Mouse (Mus musculus) intestine, postnatal 0 days (tissue): ENCODE data around the gene Mad2l2. TPM values are rescaled to one million over a fixed set of nuclear protein-coding genes. Genes with fewer than 3 reads are reported as not detected.

ENCODE experiments used
- ATAC-seq: fragments of 200-750 bp; cut with Nextera tagmentation; 2 replicates; pipeline ENCODE4 v1.8.0; 2017; ENCODE audit warnings: mild to moderate bottlenecking, moderate TSS enrichment, moderate library complexity
- H3K27ac ChIP-seq: fragments of 300-500 bp; sonication (generic); 2 replicates; pipeline ENCODE4 v1.5.1; 2014; ENCODE audit warnings: mild to moderate bottlenecking, low read depth, low read length, moderate library complexity
- H3K27me3 ChIP-seq: fragments of 300-500 bp; sonication (generic); replicated peaks from 2 replicates; pipeline ENCODE4 v1.6.1; 2014; ENCODE audit warnings: low read length, mixed read lengths; ENCODE audit not compliant: control insufficient read depth, insufficient read depth
- H3K36me3 ChIP-seq: fragments of 300-500 bp; sonication (generic); 2 replicates; pipeline ENCODE4 v1.6.1; 2014; ENCODE audit warnings: mild to moderate bottlenecking, moderate library complexity; ENCODE audit not compliant: control insufficient read depth, insufficient read depth
- H3K4me1 ChIP-seq: fragments of 300-500 bp; sonication (generic); replicated peaks from 2 replicates; pipeline ENCODE4 v1.6.1; 2014; ENCODE audit warnings: antibody characterized with exemption, low read length, mixed read lengths; ENCODE audit not compliant: control insufficient read depth, insufficient read depth
- H3K4me2 ChIP-seq: fragments of 300-500 bp; sonication (generic); replicated peaks from 2 replicates; pipeline ENCODE4 v1.6.1; 2014; ENCODE audit warnings: low read depth, mild to moderate bottlenecking, moderate library complexity
- H3K4me3 ChIP-seq: fragments of 300-500 bp; sonication (generic); 2 replicates; pipeline ENCODE4 v1.5.1; 2014; ENCODE audit warnings: low read depth, low read length
- H3K9ac ChIP-seq: fragments of 300-500 bp; sonication (generic); 2 replicates; pipeline ENCODE4 v1.6.1; 2014; ENCODE audit warnings: mild to moderate bottlenecking, low read depth, low read length
- H3K9me3 ChIP-seq: fragments of 300-500 bp; sonication (generic); 2 replicates; pipeline ENCODE4 v1.6.1; 2016; ENCODE audit warnings: mixed run types; ENCODE audit not compliant: control insufficient read depth
- CTCF ChIP-seq: sonication (generic); IDR thresholded peaks from 2 replicates; pipeline ENCODE4 v1.5.1; 2016; ENCODE audit warnings: low read depth, mild to moderate bottlenecking, control low read depth, antibody characterized with exemption, moderate library complexity
- WGBS: fragments of 180-500 bp; shearing (Covaris S2); extraction: QIAGEN DNeasy Blood & Tissue Kit; methylation state at CpG from one replicate; pipeline ENCODE4 v1.1.7; 2014; 5-methylcytosine and 5-hydroxymethylcytosine counted together
- polyA plus RNA-seq: library from polyadenylated mRNA; unstranded; fragments of >200 nt; fragmentation: Nextera tagmentation; extraction: Ambion mirVana; gene quantifications from 2 replicates; pipeline ENCODE4 v1.2.1, GENCODE M21; 2015

The Mad2l2 gene
- polyA plus RNA-seq, 1 experiment from 2014 or later = 24.9 TPM

- no peak for ATAC-seq
- H3K9ac ChIP-seq = no peak overlapping the region
- H3K36me3 ChIP-seq = no peaks in the 10 kb centered on the region
- no peaks in the 10 kb centered on the region for H3K9me3 ChIP-seq
- TF ChIP-seq CTCF = no peak
- 90% methylated on average over 3 of the region's 3 CpGs for WGBS
- no peak overlapping the region for H3K27ac ChIP-seq
- no peaks in the 10 kb centered on the region for H3K4me1 ChIP-seq
- H3K4me2 ChIP-seq = no peak overlapping the region
- no peak overlapping the region for H3K4me3 ChIP-seq
- H3K27me3 ChIP-seq = no peaks in the 10 kb centered on the region
These were observed 26.0 kb upstream of the Mad2l2 start for GRCm38 (mm10) chr4:148104146-148104545.

GRCm38 (mm10) chr4:148107621-148108291, 22.4 kb upstream of the Mad2l2 start:
- Histone ChIP-seq H3K9ac (no peak overlapping the region), H3K4me1 (no peaks in the 10 kb centered on the region), H3K36me3 (no peaks in the 10 kb centered on the region), H3K4me2 (no peak overlapping the region), H3K9me3 (no peaks in the 10 kb centered on the region), H3K4me3 (no peak overlapping the region), H3K27ac (no peak overlapping the region), H3K27me3 (no peaks in the 10 kb centered on the region)
- no peak for ATAC-seq
- 43% methylated on average over 22 of the region's 22 CpGs for whole genome bisulfite sequencing
- TF ChIP-seq CTCF = no peak

DNA sequence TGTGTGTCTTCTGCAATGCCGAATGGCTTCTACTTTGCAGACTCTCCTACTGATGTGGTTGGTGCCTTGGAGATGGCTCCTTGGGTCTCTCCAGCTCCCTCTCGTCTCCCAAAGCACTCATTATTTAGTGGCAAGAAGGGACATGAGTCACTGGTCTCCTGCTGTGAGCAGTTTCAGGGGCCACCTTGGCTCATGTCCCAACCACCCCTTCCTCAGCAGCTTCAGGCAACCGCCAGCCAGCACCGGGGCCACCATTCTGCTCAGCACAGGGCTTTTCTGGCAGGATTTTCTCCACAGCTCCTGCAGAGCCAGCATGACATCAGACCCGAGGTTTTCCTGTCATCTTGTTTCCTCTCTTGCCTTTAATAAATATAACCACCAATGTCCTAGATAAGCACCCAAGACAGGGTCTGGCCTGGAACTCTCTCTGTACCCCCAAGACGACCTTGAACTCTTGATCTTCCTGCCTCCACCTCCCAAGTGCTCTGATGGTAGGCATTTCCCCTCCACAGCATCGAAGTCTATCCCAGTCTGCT, 21.6 kb upstream of the Mad2l2 start:
- H3K4me2 ChIP-seq = no peak overlapping the region
- H3K9ac ChIP-seq = no peak overlapping the region
- H3K36me3 ChIP-seq = no peaks in the 10 kb centered on the region
- no peaks in the 10 kb centered on the region for H3K9me3 ChIP-seq
- no peak overlapping the region for H3K27ac ChIP-seq
- no peak for ATAC-seq
- 56% methylated on average over 7 of the region's 7 CpGs for WGBS
- no peaks in the 10 kb centered on the region for H3K27me3 ChIP-seq
- no peak for TF ChIP-seq CTCF
- H3K4me1 ChIP-seq = no peaks in the 10 kb centered on the region
- H3K4me3 ChIP-seq = no peak overlapping the region

GRCm38 (mm10) chr4:148109215-148109614, 21.0 kb upstream of the Mad2l2 start:
- 62% methylated on average over 5 of the region's 5 CpGs for WGBS
- no peaks in the 10 kb centered on the region for H3K36me3 ChIP-seq

GRCm38 (mm10) chr4:148112519-148112918, 17.7 kb upstream of the Mad2l2 start:
- 48% methylated on average over 12 of the region's 12 CpGs for WGBS
- Histone ChIP-seq H3K27ac (no peak overlapping the region), H3K27me3 (no peaks in the 10 kb centered on the region), H3K4me2 (peak overlapping the region; percentile 21), H3K4me3 (no peak overlapping the region), H3K9ac (no peak overlapping the region), H3K4me1 (no peaks in the 10 kb centered on the region), H3K9me3 (no peaks in the 10 kb centered on the region), H3K36me3 (no peaks in the 10 kb centered on the region)
- no peak for TF ChIP-seq CTCF
- peak; percentile 42; the same call in 1 of the 2 replicates for ATAC-seq

More at GRCm38 (mm10) chr4:148109215-148109614, 21.0 kb upstream of the Mad2l2 start:
- no peak overlapping the region for H3K27ac ChIP-seq
- ATAC-seq = no peak
- no peaks in the 10 kb centered on the region for H3K9me3 ChIP-seq
- no peaks in the 10 kb centered on the region for H3K27me3 ChIP-seq
- no peak overlapping the region for H3K4me3 ChIP-seq
- TF ChIP-seq CTCF = no peak
- H3K4me1 ChIP-seq = no peaks in the 10 kb centered on the region
- no peak overlapping the region for H3K4me2 ChIP-seq
- H3K9ac ChIP-seq = no peak overlapping the region

GRCm38 (mm10) chr4:148114758-148115391, 15.3 kb upstream of the Mad2l2 start:
- no peaks in the 10 kb centered on the region for H3K27me3 ChIP-seq
- TF ChIP-seq CTCF = peak; percentile 99
- H3K36me3 ChIP-seq = no peaks in the 10 kb centered on the region
- ATAC-seq = peak; percentile 53
- H3K9me3 ChIP-seq = no peaks in the 10 kb centered on the region
- no peak overlapping the region for H3K27ac ChIP-seq
- H3K4me3 ChIP-seq = no peak overlapping the region
- H3K9ac ChIP-seq = no peak overlapping the region
- WGBS = 3% methylated on average over 15 of the region's 15 CpGs
- H3K4me2 ChIP-seq = peak overlapping the region; percentile 39
- H3K4me1 ChIP-seq = no peaks in the 10 kb centered on the region
